Mouse (Mus musculus): ENCODE data around the gene Ptgir. TPM values are rescaled to one million over a fixed set of nuclear protein-coding genes. Genes with fewer than 3 reads are reported as not detected.

The Ptgir gene
- total and polyA plus RNA-seq, 3 experiments: 1.9 to 5.2 (median 2.9) TPM

- no peak overlapping the region for H3K27ac ChIP-seq
- no peak overlapping the region for H3K4me3 ChIP-seq
- WGBS: 61% methylated on average over 4 of the region's 4 CpGs
- H3K27me3 ChIP-seq (ENCODE audit: control insufficient read depth, insufficient read depth, low read length): no peaks in the 10 kb centered on the region
- DNase-seq: no peak
- TF ChIP-seq CTCF (IDR thresholded peaks at IDR 0.05): no peak
- TF ChIP-seq POLR2A (IDR thresholded peaks at IDR 0.05; ENCODE audit: insufficient read depth, low read depth, low read length): no peak
- TF ChIP-seq EP300 (IDR thresholded peaks at IDR 0.05; ENCODE audit: insufficient read depth, low read depth, low read length): no peak
- intact Hi-C loops (cut with DNase I): no loop called here
- no peaks in the 10 kb centered on the region for H3K4me1 ChIP-seq (ENCODE audit: control insufficient read depth, insufficient read depth, low read length)
- no peaks in the 10 kb centered on the region for H3K36me3 ChIP-seq (ENCODE audit: control insufficient read depth, insufficient read depth, low read length)
- no peak overlapping the region for H3K9ac ChIP-seq (ENCODE audit: low read depth, low read length)
- H3K79me2 ChIP-seq (replicated peaks; ENCODE audit: control insufficient read depth, insufficient read depth, low read length): no peaks in the 10 kb centered on the region
These were observed 49.4 kb downstream of the Ptgir start for GRCm38 (mm10) chr7:16955712-16956111.

- no peaks in the 10 kb centered on the region for H3K27me3 ChIP-seq (ENCODE audit: control insufficient read depth, insufficient read depth, low read length)
- H3K9ac ChIP-seq (ENCODE audit: low read depth, low read length): no peak overlapping the region
- no peaks in the 10 kb centered on the region for H3K79me2 ChIP-seq (replicated peaks; ENCODE audit: control insufficient read depth, insufficient read depth, low read length)
- H3K4me3 ChIP-seq: no peak overlapping the region
- no peaks in the 10 kb centered on the region for H3K4me1 ChIP-seq (ENCODE audit: control insufficient read depth, insufficient read depth, low read length)
- TF ChIP-seq EP300 (IDR thresholded peaks at IDR 0.05; ENCODE audit: insufficient read depth, low read depth, low read length) (no peak), POLR2A (IDR thresholded peaks at IDR 0.05; ENCODE audit: insufficient read depth, low read depth, low read length) (no peak), CTCF (IDR thresholded peaks at IDR 0.05) (no peak)
- no peaks in the 10 kb centered on the region for H3K36me3 ChIP-seq (ENCODE audit: control insufficient read depth, insufficient read depth, low read length)
- no peak for DNase-seq
- 74% methylated on average over 15 of the region's 15 CpGs for WGBS
- intact Hi-C loops (cut with DNase I): no loop called here
- no peak overlapping the region for H3K27ac ChIP-seq
These were observed 50.3 kb downstream of the Ptgir start for GRCm38 (mm10) chr7:16956410-16957265.

- H3K27ac ChIP-seq: no peak within 1 kb of the TSS
- intact Hi-C loops (cut with DNase I): no loop called here
- no peaks in the 10 kb centered on the region for H3K4me1 ChIP-seq (ENCODE audit: control insufficient read depth, insufficient read depth, low read length)
- DNase-seq: no peak
- H3K79me2 ChIP-seq (replicated peaks; ENCODE audit: control insufficient read depth, insufficient read depth, low read length): no peaks in the 10 kb centered on the region
- no peaks in the 10 kb centered on the region for H3K27me3 ChIP-seq (ENCODE audit: control insufficient read depth, insufficient read depth, low read length)
- no peak within 1 kb of the TSS for H3K4me3 ChIP-seq
- H3K9ac ChIP-seq (ENCODE audit: low read depth, low read length): no peak within 1 kb of the TSS
- TF ChIP-seq POLR2A (IDR thresholded peaks at IDR 0.05; ENCODE audit: insufficient read depth, low read depth, low read length): no peak
- no peak for TF ChIP-seq EP300 (IDR thresholded peaks at IDR 0.05; ENCODE audit: insufficient read depth, low read depth, low read length)
- no peak for TF ChIP-seq CTCF (IDR thresholded peaks at IDR 0.05)
- no peaks in the 10 kb centered on the region for H3K36me3 ChIP-seq (ENCODE audit: control insufficient read depth, insufficient read depth, low read length)
- WGBS: 40% methylated on average over 17 of the region's 17 CpGs
These were observed 53.4 kb downstream of the Ptgir start, which contains the start of gene Pnmal1 for GRCm38 (mm10) chr7:16959539-16960187. Pnmal1 (plus strand) TSS chr7:16959679.

Other genes with a start within 250 kb of the Ptgir start
- not detected for gene Ceacam15, start 230.8 kb upstream of the Ptgir start, total RNA-seq (2021)
- gene Ceacam15, start 230.8 kb upstream of the Ptgir start, polyA plus RNA-seq (2012; rRNA removed): 0.14 TPM in 1 of 2 replicates, not detected in the other
- gene Ceacam9, start 184.6 kb upstream of the Ptgir start, total RNA-seq (2021): not detected
- not detected in 2 replicates for gene Ceacam9, start 184.6 kb upstream of the Ptgir start, polyA plus RNA-seq (2012; rRNA removed)
- gene Ap2s1, start 168.1 kb upstream of the Ptgir start, total RNA-seq (2021): 10 to 100 TPM; 69.7 to 75.3 TPM
- 122 and 123 TPM in 2 replicates for gene Ap2s1, start 168.1 kb upstream of the Ptgir start, polyA plus RNA-seq (2012; rRNA removed)
- 10 to 100 TPM; 20.9 to 26.1 TPM for gene Slc1a5, start 125.2 kb upstream of the Ptgir start, total RNA-seq (2021)
- gene Slc1a5, start 125.2 kb upstream of the Ptgir start, polyA plus RNA-seq (2012; rRNA removed): 35.6 and 57.0 TPM in 2 replicates
- gene Strn4, start 90.6 kb upstream of the Ptgir start, total RNA-seq (2021): 10 to 100 TPM; 55.5 to 56.2 TPM
- gene Strn4, start 90.6 kb upstream of the Ptgir start, polyA plus RNA-seq (2012; rRNA removed): 94.2 and 101 TPM in 2 replicates
- 10 to 100 TPM; 49.5 to 52.8 TPM for gene Fkrp, start 89.8 kb upstream of the Ptgir start, total RNA-seq (2021)
- gene Fkrp, start 89.8 kb upstream of the Ptgir start, polyA plus RNA-seq (2012; rRNA removed): 40.3 and 51.3 TPM in 2 replicates
- 10 to 100 TPM; 15.3 to 19.9 TPM for gene Prkd2, start 63.6 kb upstream of the Ptgir start, total RNA-seq (2021)
- gene Prkd2, start 63.6 kb upstream of the Ptgir start, polyA plus RNA-seq (2012; rRNA removed): 24.5 and 26.2 TPM in 2 replicates
- 10 to 100 TPM in 1 of 2 experiments, 1 to 10 TPM in 1; 8.6 to 12.1 TPM for gene Dact3, start 31.2 kb upstream of the Ptgir start, total RNA-seq (2021)
- gene Dact3, start 31.2 kb upstream of the Ptgir start, polyA plus RNA-seq (2012; rRNA removed): 19.6 and 20.0 TPM in 2 replicates
- 1 to 10 TPM in 1 of 2 experiments, under 1 TPM in 1; 0.47 to 1.6 TPM for gene Gng8, start 14.7 kb upstream of the Ptgir start, total RNA-seq (2021)
- 7.4 and 13.1 TPM in 2 replicates for gene Gng8, start 14.7 kb upstream of the Ptgir start, polyA plus RNA-seq (2012; rRNA removed)
- 100 to 1,000 TPM; 168 to 175 TPM for gene Calm3, start 17.6 kb downstream of the Ptgir start, total RNA-seq (2021)
- 163 and 206 TPM in 2 replicates for gene Calm3, start 17.6 kb downstream of the Ptgir start, polyA plus RNA-seq (2012; rRNA removed)
- gene Pnmal2, start 38.2 kb downstream of the Ptgir start, total RNA-seq (2021): 1 to 10 TPM; 3.8 to 4.1 TPM
- gene Pnmal2, start 38.2 kb downstream of the Ptgir start, polyA plus RNA-seq (2012; rRNA removed): 3.5 and 4.4 TPM in 2 replicates
- gene Pnmal1, start 53.2 kb downstream of the Ptgir start, total RNA-seq (2021): under 1 TPM in 1 of 2 experiments, not detected in 1; 0.11 TPM
- gene Pnmal1, start 53.2 kb downstream of the Ptgir start, polyA plus RNA-seq (2012; rRNA removed): 0.06 TPM in 2 replicates
- not detected for gene Gm42372, start 76.6 kb downstream of the Ptgir start, total RNA-seq (2021)
- 0.03 TPM in 1 of 2 replicates, not detected in the other for gene Gm42372, start 76.6 kb downstream of the Ptgir start, polyA plus RNA-seq (2012; rRNA removed)
- gene Ccdc8, start 86.2 kb downstream of the Ptgir start, total RNA-seq (2021): 1 to 10 TPM; 4.0 to 4.4 TPM
- 2.7 and 4.2 TPM in 2 replicates for gene Ccdc8, start 86.2 kb downstream of the Ptgir start, polyA plus RNA-seq (2012; rRNA removed)
- gene Ppp5c, start 121.4 kb downstream of the Ptgir start, total RNA-seq (2021): 100 to 1,000 TPM in 1 of 2 experiments, 10 to 100 TPM in 1; 89.0 to 104 TPM
- gene Ppp5c, start 121.4 kb downstream of the Ptgir start, polyA plus RNA-seq (2012; rRNA removed): 157 and 163 TPM in 2 replicates
- gene Hif3a, start 155.9 kb downstream of the Ptgir start, total RNA-seq (2021): 1 to 10 TPM; 1.9 to 3.0 TPM
- 1.6 and 2.5 TPM in 2 replicates for gene Hif3a, start 155.9 kb downstream of the Ptgir start, polyA plus RNA-seq (2012; rRNA removed)
- under 1 TPM; 0.10 to 0.16 TPM for gene Psg16, start 167.6 kb downstream of the Ptgir start, total RNA-seq (2021)
- 0.06 TPM in 1 of 2 replicates, not detected in the other for gene Psg16, start 167.6 kb downstream of the Ptgir start, polyA plus RNA-seq (2012; rRNA removed)
- gene Ceacam3, start 243.8 kb downstream of the Ptgir start, total RNA-seq (2021): not detected
- not detected in 2 replicates for gene Ceacam3, start 243.8 kb downstream of the Ptgir start, polyA plus RNA-seq (2012; rRNA removed)

Data from heart, adult 2 months (tissue).